Mouse (Mus musculus) liver, embryonic 12.5 days (tissue): Measurements from ENCODE around the gene Arxes2. TPM values are rescaled to one million over a fixed set of nuclear protein-coding genes. Genes with fewer than 3 reads are reported as not detected.
"Not testable (repeated sequence)": the region's sequence is repeated elsewhere in the genome, so short reads cannot be mapped to it uniquely, and the experiment has no call there.

Experiments used
- ATAC-seq: fragments of 200-750 bp; cut with Nextera tagmentation; 2 replicates; pipeline ENCODE4 v1.8.0; 2017; ENCODE audit warnings: moderate number of reproducible peaks, mild to moderate bottlenecking, moderate library complexity
- H3K27ac ChIP-seq: fragments of 300-500 bp; sonication (generic); 2 replicates; pipeline ENCODE4 v1.5.1; 2016; ENCODE audit warnings: mild to moderate bottlenecking
- H3K27me3 ChIP-seq: fragments of 300-500 bp; sonication (generic); replicated peaks from 2 replicates; pipeline ENCODE4 v1.6.1; 2016; ENCODE audit warnings: mild to moderate bottlenecking, moderate library complexity
- H3K36me3 ChIP-seq: fragments of 300-500 bp; sonication (generic); 2 replicates; pipeline ENCODE4 v1.6.1; 2016; ENCODE audit warnings: mild to moderate bottlenecking, moderate library complexity
- H3K4me1 ChIP-seq: fragments of 300-500 bp; sonication (generic); 2 replicates; pipeline ENCODE4 v1.6.1; 2016
- H3K4me2 ChIP-seq: fragments of 300-500 bp; sonication (generic); 2 replicates; pipeline ENCODE4 v1.6.1; 2016; ENCODE audit warnings: mild to moderate bottlenecking, moderate library complexity
- H3K4me3 ChIP-seq: fragments of 300-500 bp; sonication (generic); 2 replicates; pipeline ENCODE4 v1.5.1; 2016; ENCODE audit warnings: mild to moderate bottlenecking, moderate library complexity
- H3K9ac ChIP-seq: fragments of 300-500 bp; sonication (generic); 2 replicates; pipeline ENCODE4 v1.6.1; 2016; ENCODE audit warnings: mild to moderate bottlenecking, moderate library complexity
- H3K9me3 ChIP-seq: fragments of 300-500 bp; sonication (generic); replicated peaks from 2 replicates; pipeline ENCODE4 v1.6.1; 2016; ENCODE audit warnings: mild to moderate bottlenecking, moderate library complexity
- WGBS: fragments of 180-500 bp; shearing (Covaris S2); methylation state at CpG from one replicate; pipeline ENCODE4 v1.1.7; 2016; ENCODE audit not compliant: insufficient replicate concordance; 5-methylcytosine and 5-hydroxymethylcytosine counted together
- polyA plus RNA-seq: library from polyadenylated mRNA; unstranded; fragments of >200 nt; fragmentation: Nextera tagmentation; extraction: Ambion mirVana; gene quantifications from 2 replicates; pipeline ENCODE4 v1.2.1, GENCODE M21; 2016

The Arxes2 gene
- polyA plus RNA-seq = 35.6 and 38.7 TPM in 2 replicates

- H3K9ac ChIP-seq, H3K4me3 ChIP-seq, H3K27ac ChIP-seq, H3K4me1 ChIP-seq, H3K36me3 ChIP-seq, H3K27me3 ChIP-seq, H3K9me3 ChIP-seq: not testable (repeated sequence)
- ATAC-seq = peak; percentile 77
- 0% methylated on average over 12 of the region's 39 CpGs for WGBS
- H3K4me2 ChIP-seq = peak within 1 kb of the TSS; percentile 36
Measured at GRCm38 (mm10) chrX:135993664-135994119, at the start of gene Arxes2. Gene Arxes2, plus strand, starts transcription at chrX:135993824.

GRCm38 (mm10) chrX:135948699-135949437 lies 44.8 kb upstream of the Arxes2 start:
- Histone ChIP-seq H3K36me3 (no peaks in the 10 kb centered on the region), H3K9me3 (no peaks in the 10 kb centered on the region), H3K9ac (no peak overlapping the region), H3K27ac (no peak overlapping the region), H3K4me3 (no peak overlapping the region), H3K27me3 (no peaks in the 10 kb centered on the region), H3K4me1 (no peaks in the 10 kb centered on the region), H3K4me2 (no peak overlapping the region)
- 78% methylated on average over 1 of the region's 1 CpGs for WGBS
- ATAC-seq = no peak

- 59% methylated on average over 1 of the region's 1 CpGs for WGBS
- Histone ChIP-seq H3K4me3 (no peak overlapping the region), H3K4me1 (no peaks in the 10 kb centered on the region), H3K27me3 (no peaks in the 10 kb centered on the region), H3K9ac (no peak overlapping the region), H3K27ac (no peak overlapping the region), H3K4me2 (no peak overlapping the region), H3K36me3 (no peaks in the 10 kb centered on the region), H3K9me3 (no peaks in the 10 kb centered on the region)
- no peak for ATAC-seq
Measured at GRCm38 (mm10) chrX:135956988-135957690, 36.5 kb upstream of the Arxes2 start.

- no peaks in the 10 kb centered on the region for H3K27me3 ChIP-seq
- WGBS = 77% methylated on average over 2 of the region's 2 CpGs
Measured at GRCm38 (mm10) chrX:135957691-135958081, 35.9 kb upstream of the Arxes2 start.

GRCm38 (mm10) chrX:135958589-135959225 lies 34.9 kb upstream of the Arxes2 start:
- ATAC-seq = no peak
- H3K9ac ChIP-seq = no peak overlapping the region
- no peak overlapping the region for H3K4me2 ChIP-seq
- no peaks in the 10 kb centered on the region for H3K9me3 ChIP-seq
- no peak overlapping the region for H3K27ac ChIP-seq
- 67% methylated on average over 7 of the region's 7 CpGs for WGBS
- no peaks in the 10 kb centered on the region for H3K36me3 ChIP-seq
- no peaks in the 10 kb centered on the region for H3K4me1 ChIP-seq
- no peak overlapping the region for H3K4me3 ChIP-seq
- H3K27me3 ChIP-seq = no peaks in the 10 kb centered on the region

More at GRCm38 (mm10) chrX:135957691-135958081, 35.9 kb upstream of the Arxes2 start:
- no peaks in the 10 kb centered on the region for H3K4me1 ChIP-seq
- no peak overlapping the region for H3K27ac ChIP-seq
- H3K9ac ChIP-seq = no peak overlapping the region
- H3K4me3 ChIP-seq = no peak overlapping the region
- no peak for ATAC-seq
- no peaks in the 10 kb centered on the region for H3K36me3 ChIP-seq
- no peaks in the 10 kb centered on the region for H3K9me3 ChIP-seq
- no peak overlapping the region for H3K4me2 ChIP-seq

- Histone ChIP-seq H3K27ac (no peak overlapping the region), H3K4me2 (no peak overlapping the region), H3K4me1 (no peaks in the 10 kb centered on the region), H3K36me3 (no peaks in the 10 kb centered on the region), H3K4me3 (no peak overlapping the region), H3K9me3 (no peaks in the 10 kb centered on the region), H3K9ac (no peak overlapping the region), H3K27me3 (no peaks in the 10 kb centered on the region)
- no peak for ATAC-seq
- WGBS = 58% methylated on average over 4 of the region's 4 CpGs
Measured at GRCm38 (mm10) chrX:135959536-135959935, 34.1 kb upstream of the Arxes2 start.

- H3K9ac ChIP-seq = no peak overlapping the region
- no peak overlapping the region for H3K4me3 ChIP-seq
- no peak overlapping the region for H3K4me2 ChIP-seq
- no peaks in the 10 kb centered on the region for H3K36me3 ChIP-seq
- no peaks in the 10 kb centered on the region for H3K27me3 ChIP-seq
- WGBS = 65% methylated on average over 2 of the region's 2 CpGs
- no peak for ATAC-seq
- H3K9me3 ChIP-seq = no peaks in the 10 kb centered on the region
- no peaks in the 10 kb centered on the region for H3K4me1 ChIP-seq
- H3K27ac ChIP-seq = no peak overlapping the region
Measured at GRCm38 (mm10) chrX:135962342-135962741, 31.3 kb upstream of the Arxes2 start.

- H3K9ac ChIP-seq = no peak overlapping the region
- H3K27me3 ChIP-seq = no peaks in the 10 kb centered on the region
- H3K4me2 ChIP-seq = no peak overlapping the region
- no peak overlapping the region for H3K27ac ChIP-seq
- no peaks in the 10 kb centered on the region for H3K9me3 ChIP-seq
- no peaks in the 10 kb centered on the region for H3K36me3 ChIP-seq
- no peak overlapping the region for H3K4me3 ChIP-seq
- 63% methylated on average over 6 of the region's 6 CpGs for WGBS
- H3K4me1 ChIP-seq = no peaks in the 10 kb centered on the region
- no peak for ATAC-seq
Measured at GRCm38 (mm10) chrX:135963130-135963529, 30.5 kb upstream of the Arxes2 start.

- H3K4me1 ChIP-seq = no peaks in the 10 kb centered on the region
- no peaks in the 10 kb centered on the region for H3K36me3 ChIP-seq
- H3K9me3 ChIP-seq = no peaks in the 10 kb centered on the region
- H3K27me3 ChIP-seq = no peaks in the 10 kb centered on the region
- no peak overlapping the region for H3K27ac ChIP-seq
- no peak for ATAC-seq
- no peak overlapping the region for H3K9ac ChIP-seq
- WGBS = 23% methylated on average over 3 of the region's 3 CpGs
- no peak overlapping the region for H3K4me3 ChIP-seq
- no peak overlapping the region for H3K4me2 ChIP-seq
Measured at GRCm38 (mm10) chrX:135963629-135964028, 30.0 kb upstream of the Arxes2 start.

GRCm38 (mm10) chrX:135973597-135974423 lies 19.8 kb upstream of the Arxes2 start:
- Histone ChIP-seq H3K9ac (no peak overlapping the region), H3K27ac (no peak overlapping the region), H3K4me2 (no peak overlapping the region), H3K9me3 (no peaks in the 10 kb centered on the region), H3K27me3 (no peaks in the 10 kb centered on the region), H3K4me1 (no peaks in the 10 kb centered on the region), H3K36me3 (peaks cover 4% of the 10 kb centered on the region; the same call in 1 of the 2 replicates), H3K4me3 (no peak overlapping the region)
- no peak for ATAC-seq
- WGBS = 69% methylated on average over 10 of the region's 10 CpGs

GRCm38 (mm10) chrX:135974424-135975225 lies 19.0 kb upstream of the Arxes2 start:
- ATAC-seq = no peak
- 51% methylated on average over 20 of the region's 20 CpGs for WGBS
- no peak overlapping the region for H3K4me2 ChIP-seq
- H3K27me3 ChIP-seq = no peaks in the 10 kb centered on the region
- H3K27ac ChIP-seq = no peak overlapping the region
- no peaks in the 10 kb centered on the region for H3K9me3 ChIP-seq
- no peak overlapping the region for H3K9ac ChIP-seq
- H3K4me1 ChIP-seq = no peaks in the 10 kb centered on the region
- H3K4me3 ChIP-seq = no peak overlapping the region
- peaks cover 4% of the 10 kb centered on the region; the same call in 1 of the 2 replicates for H3K36me3 ChIP-seq
